Mouse (Mus musculus) duodenum, adult 2 months (tissue): ENCODE results near the gene Iqgap3. TPM values are rescaled to one million over a fixed set of nuclear protein-coding genes. Genes with fewer than 3 reads are reported as not detected.

Experiments
- polyA plus RNA-seq: library from polyadenylated mRNA; depleted of rRNA; stranded (reverse); fragments of >200 nt; gene quantifications from 2 replicates; pipeline ENCODE4 v1.2.3, GENCODE M21; 2012; ENCODE audit warnings: low replicate concordance; rRNA removed

Iqgap3 gene
- 9.2 and 13.0 TPM in 2 replicates for polyA plus RNA-seq

DNA sequence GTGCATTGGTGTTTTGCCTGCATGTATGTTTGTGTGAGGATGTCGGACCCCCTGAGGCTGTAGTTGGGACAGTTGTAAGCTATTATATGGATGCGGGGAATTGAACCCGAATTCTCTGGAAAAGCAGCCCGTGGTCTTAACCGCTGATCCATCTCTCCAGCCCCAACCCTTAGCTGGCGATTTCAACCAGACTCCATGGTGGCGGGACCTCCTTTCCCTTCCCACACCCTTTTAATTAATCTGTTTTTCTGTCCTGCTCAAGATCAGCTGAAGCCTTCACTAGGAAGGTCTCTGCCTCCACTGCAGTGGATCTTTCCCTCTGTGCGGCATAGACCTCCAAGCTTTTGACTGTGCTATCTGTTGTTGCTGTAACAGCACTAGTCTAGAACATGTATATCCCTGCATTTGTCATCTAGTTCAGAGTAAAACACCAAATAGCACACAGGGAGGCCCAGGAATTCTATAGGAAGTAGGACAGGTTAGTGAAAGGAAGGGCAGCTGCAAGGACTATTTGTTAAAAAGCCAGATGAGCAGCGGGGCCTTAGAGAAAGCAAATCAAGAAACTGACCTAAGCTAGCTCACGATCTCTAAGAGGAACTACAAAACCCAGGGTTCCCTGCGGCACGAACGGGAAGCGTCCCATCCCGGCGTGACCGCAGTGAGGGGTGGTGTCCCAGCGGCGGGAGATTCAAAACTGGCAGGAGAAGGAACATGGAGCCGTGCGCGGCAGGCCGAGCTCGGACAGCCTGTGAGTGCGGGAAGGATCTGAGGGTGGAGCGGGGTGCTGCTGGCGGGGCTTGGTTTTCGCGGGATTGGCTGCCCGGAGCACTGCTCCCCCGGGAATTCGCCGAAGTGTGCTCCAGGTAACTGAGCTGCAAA, at the start of gene Iqgap3:
Gene Iqgap3, plus strand, starts transcription at position 627 of the 879 bp plus-strand sequence.

DNA sequence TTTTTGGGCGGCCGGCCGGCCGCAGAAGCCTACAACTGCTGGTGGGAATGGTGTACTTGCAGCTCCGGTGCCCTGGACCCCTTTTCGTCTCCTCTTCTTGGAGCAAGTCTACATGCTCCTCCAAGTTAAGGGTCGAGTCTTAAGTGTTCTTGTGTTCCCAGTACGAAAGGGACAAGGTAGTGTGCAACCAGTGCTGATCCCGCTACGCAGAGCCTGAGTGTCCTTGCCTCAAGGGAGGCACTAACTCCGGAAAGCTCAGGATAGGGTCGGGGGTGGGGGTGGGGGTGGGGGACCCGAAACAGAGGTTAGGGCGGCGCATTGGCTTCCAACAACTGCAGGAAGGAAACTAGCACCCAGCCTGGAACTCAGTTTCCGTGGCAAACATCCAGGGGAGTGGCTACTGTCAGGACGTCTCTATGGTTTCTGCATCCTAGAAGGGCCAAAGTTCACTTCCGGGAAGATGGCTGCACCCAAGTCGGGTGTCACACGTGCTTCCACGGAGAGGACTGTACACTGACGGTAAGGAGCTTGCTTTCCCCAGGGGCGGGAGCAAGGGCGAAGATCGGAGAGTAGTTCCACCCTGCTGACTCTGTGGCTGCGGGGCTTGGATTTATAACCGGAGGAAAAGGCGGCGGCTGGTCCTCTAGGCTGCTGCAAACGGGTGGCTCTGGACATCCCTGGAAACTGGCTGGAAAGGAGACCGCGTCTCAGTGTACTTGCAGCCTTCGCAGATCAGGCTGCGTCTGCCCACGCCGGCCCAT, 38.9 kb upstream of the Iqgap3 start, which contains the start of gene Gpatch4:
Gene Gpatch4, plus strand, starts transcription at position 448 of the 761 bp plus-strand sequence.

DNA sequence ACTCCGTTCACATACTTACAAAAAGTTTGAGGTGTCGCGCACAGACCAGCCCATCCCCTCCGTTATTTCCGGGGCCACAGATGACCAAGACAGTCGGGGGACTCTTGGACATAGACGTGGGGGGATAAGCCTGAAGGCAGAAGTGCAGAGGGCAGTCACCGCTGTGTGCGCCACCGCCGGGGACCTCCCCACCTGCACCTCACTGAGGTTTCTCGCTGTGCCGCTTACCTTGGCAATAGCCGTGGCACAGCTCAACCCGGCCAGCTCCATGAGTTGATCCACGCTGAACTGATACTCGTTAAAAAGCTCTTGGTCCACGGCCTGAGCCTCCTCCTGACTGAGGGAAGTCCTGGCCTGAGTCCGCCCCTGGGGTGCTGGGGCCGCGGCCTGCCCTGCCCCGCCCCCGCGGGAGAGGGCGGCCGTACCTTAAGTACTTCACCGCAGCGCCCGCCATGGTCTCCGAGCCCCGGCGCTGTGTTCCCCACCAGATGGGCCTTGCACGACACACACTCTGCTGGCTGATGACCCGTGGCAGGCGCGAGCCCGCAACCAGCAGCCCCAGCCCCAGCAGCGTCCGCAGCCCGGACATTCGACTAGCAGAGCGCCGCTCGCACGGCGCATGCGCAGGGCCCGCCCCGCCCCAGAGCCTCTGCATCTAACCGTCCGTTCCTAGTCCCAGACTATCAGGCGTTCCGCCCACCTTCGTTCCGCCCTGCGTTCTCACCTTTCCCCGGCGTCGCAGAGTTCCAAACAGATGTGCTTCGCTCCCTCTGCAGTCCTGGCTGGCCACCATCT, 23.7 kb upstream of the Iqgap3 start, which contains the start of gene Naxe:
Gene Naxe, minus strand, starts transcription at position 594 of the 795 bp plus-strand sequence.

DNA sequence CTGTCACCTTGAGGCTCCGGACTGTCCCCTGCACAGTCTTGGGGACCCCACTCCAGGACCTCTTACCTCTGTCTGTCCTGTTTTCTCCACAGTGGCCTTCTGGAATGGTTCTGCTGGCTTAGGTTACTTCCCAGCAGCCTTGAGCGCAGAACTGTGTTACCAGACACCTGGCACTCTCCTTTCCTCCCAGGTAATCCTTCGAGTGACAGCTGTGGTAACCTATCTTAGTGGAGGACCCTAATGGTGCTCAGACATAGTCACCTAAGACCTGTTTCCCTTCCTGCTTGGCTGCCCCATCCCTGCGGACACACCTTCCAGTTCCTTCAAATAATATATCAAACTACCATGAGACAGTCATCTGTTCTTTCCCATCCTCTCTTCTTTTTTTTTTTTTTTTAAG, 3.6 kb upstream of the Iqgap3 start, which contains the start of gene Ttc24:
Gene Ttc24, minus strand, starts transcription at position 101 of the 400 bp plus-strand sequence.

DNA sequence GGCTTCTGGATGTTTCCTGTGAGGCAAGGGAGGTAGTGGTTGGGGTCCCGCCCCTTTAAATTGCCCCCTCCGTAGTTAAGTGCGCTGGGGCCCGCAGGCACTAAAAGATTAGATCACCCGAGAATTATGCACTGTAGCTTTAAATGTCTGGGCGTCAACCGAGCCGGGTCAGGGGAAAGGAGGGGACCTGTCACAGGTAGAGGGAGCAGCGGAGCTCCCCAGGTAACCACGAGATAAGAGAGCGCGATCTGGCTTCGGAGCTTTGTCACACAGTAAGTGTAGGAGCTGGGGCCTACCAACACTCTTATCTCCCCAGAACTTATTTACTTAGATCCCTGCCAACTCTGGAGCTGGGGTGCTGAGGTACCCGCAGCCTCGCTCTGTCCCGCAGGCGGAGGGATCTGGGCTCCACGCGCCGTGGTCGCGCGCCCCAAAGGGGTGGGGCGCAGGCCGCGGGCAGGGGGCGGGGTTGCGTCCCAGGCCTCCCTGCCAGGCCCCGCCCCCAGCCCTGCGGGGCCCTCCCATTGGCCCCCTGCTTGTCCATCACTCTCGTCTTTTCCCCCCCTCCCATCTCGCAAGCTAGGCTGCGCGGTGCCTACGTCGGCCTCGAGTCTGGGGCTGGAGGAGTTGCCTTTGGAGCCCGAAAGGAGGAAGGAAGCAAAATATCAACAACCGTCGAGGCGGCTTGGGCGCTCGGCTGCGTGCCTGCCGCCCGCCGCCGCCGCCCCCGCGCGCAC, 60.2 kb downstream of the Iqgap3 start, which contains the start of gene Mef2d:
Gene Mef2d, plus strand, starts transcription at position 586 of the 737 bp plus-strand sequence.

Other genes with a start within 250 kb of the Iqgap3 start
- gene Sh2d2a, start 235.2 kb upstream of the Iqgap3 start, polyA plus RNA-seq: 1.4 and 3.9 TPM in 2 replicates
- gene Prcc, start 196.4 kb upstream of the Iqgap3 start, polyA plus RNA-seq: 18.8 and 23.7 TPM in 2 replicates
- gene Hdgf, start 175.7 kb upstream of the Iqgap3 start, polyA plus RNA-seq: 30.8 and 34.4 TPM in 2 replicates
- 15.5 and 17.3 TPM in 2 replicates for gene Mrpl24, start 162.5 kb upstream of the Iqgap3 start, polyA plus RNA-seq
- 5.5 and 7.1 TPM in 2 replicates for gene Isg20l2, start 151.7 kb upstream of the Iqgap3 start, polyA plus RNA-seq
- 21.3 and 22.0 TPM in 2 replicates for gene Rrnad1, start 151.3 kb upstream of the Iqgap3 start, polyA plus RNA-seq
- not detected in 2 replicates for gene Crabp2, start 133.3 kb upstream of the Iqgap3 start, polyA plus RNA-seq
- gene Nes, start 110.9 kb upstream of the Iqgap3 start, polyA plus RNA-seq: 1.4 and 1.7 TPM in 2 replicates
- gene Bcan, start 81.7 kb upstream of the Iqgap3 start, polyA plus RNA-seq: 0.07 and 1.2 TPM in 2 replicates
- gene Hapln2, start 54.4 kb upstream of the Iqgap3 start, polyA plus RNA-seq: not detected in 2 replicates
- 1.3 and 2.0 TPM in 2 replicates for gene Gpatch4, start 38.9 kb upstream of the Iqgap3 start, polyA plus RNA-seq
- gene Naxe, start 23.5 kb upstream of the Iqgap3 start, polyA plus RNA-seq: 38.0 and 41.8 TPM in 2 replicates
- gene Ttc24, start 3.7 kb upstream of the Iqgap3 start, polyA plus RNA-seq: not detected in 2 replicates
- gene Mef2d, start 60.4 kb downstream of the Iqgap3 start, polyA plus RNA-seq: 58.2 and 67.0 TPM in 2 replicates
- gene Rhbg, start 172.7 kb downstream of the Iqgap3 start, polyA plus RNA-seq: 12.4 and 47.3 TPM in 2 replicates
- not detected in 2 replicates for gene Gm38392, start 205.2 kb downstream of the Iqgap3 start, polyA plus RNA-seq
- gene Tsacc, start 215.0 kb downstream of the Iqgap3 start, polyA plus RNA-seq: 0.83 and 1.6 TPM in 2 replicates
- gene Cct3, start 215.1 kb downstream of the Iqgap3 start, polyA plus RNA-seq: 51.1 and 53.1 TPM in 2 replicates
- 130 and 216 TPM in 2 replicates for gene Glmp, start 243.1 kb downstream of the Iqgap3 start, polyA plus RNA-seq